In the genomic region with DNA sequence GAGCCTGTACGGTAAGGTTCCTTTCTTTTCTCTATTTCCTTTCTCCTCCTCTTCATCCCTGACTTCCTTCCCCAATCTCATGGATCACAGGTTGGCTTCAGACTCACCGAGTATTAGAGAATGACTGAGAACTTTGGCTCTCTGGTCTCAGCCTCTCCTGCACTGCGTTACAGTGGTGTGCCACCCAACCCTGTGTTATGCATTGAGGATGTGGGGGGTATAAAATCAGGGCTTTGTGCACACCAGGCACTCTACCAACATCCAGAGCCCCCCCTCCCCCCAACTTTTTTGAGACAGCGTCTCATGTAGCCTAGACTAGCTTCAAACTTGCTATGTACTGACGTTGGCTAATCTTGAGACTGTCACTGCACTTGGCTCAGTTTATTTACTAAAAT, we compare ENCODE assay signal across 23 mouse cellular contexts. TPM values are rescaled to one million over a fixed set of nuclear protein-coding genes. Genes with fewer than 3 reads are reported as not detected.
DNase-seq lines count a peak whose midpoint lies in the region; ATAC-seq lines count a peak whose summit lies in the region.
"Had no signal": no experiment of that assay in that cellular context is flagged by ENCODE, and none has a peak within 500 bp of the region (broad histone marks: within the 10 kb centered on the region; RNA-seq: fewer than 3 reads in every experiment).

No protein-coding gene starts in this region.

- H3K4me1 ChIP-seq in kidney, embryonic 16.5 days (ENCODE audit: insufficient read depth, low read length): peaks cover 6% of the 10 kb centered on the region; the same call in 1 of the 2 replicates
- H3K4me1 ChIP-seq in intestine, embryonic 16.5 days (ENCODE audit: control insufficient read depth, insufficient read depth, low read length): peaks cover 10% of the 10 kb centered on the region; the same call in 1 of the 2 replicates
- H3K4me1 ChIP-seq: hindbrain, embryonic 12.5 days had no signal

- ATAC-seq in kidney, embryonic 16.5 days (ENCODE audit: low FRiP score, low TSS enrichment): peak; percentile 39; the same call in 1 of the 2 replicates
- peak; percentile 53 for ATAC-seq in intestine, embryonic 16.5 days
- ATAC-seq: forebrain, embryonic 13.5 days; midbrain, embryonic 13.5 days; Patski had no signal

- no peaks in the 10 kb centered on the region for H3K9me3 ChIP-seq in kidney, embryonic 16.5 days (ENCODE audit: low read length)
- no peaks in the 10 kb centered on the region for H3K9me3 ChIP-seq in intestine, embryonic 16.5 days (ENCODE audit: control insufficient read depth, low read length)
- H3K9me3 ChIP-seq: forebrain, embryonic 13.5 days; G1E; heart, embryonic 12.5 days; hindbrain, embryonic 12.5 days; limb, embryonic 13.5 days; liver, embryonic 13.5 days; midbrain, embryonic 13.5 days had no signal

- H3K27me3 ChIP-seq in kidney, embryonic 16.5 days (ENCODE audit: insufficient read depth, low read length): no peaks in the 10 kb centered on the region
- no peaks in the 10 kb centered on the region for H3K27me3 ChIP-seq in intestine, embryonic 16.5 days (replicated peaks; ENCODE audit: control insufficient read depth, insufficient read depth, low read length)
- H3K27me3 ChIP-seq: forebrain, embryonic 13.5 days; heart, embryonic 12.5 days; hindbrain, embryonic 12.5 days; limb, embryonic 13.5 days; liver, embryonic 13.5 days; midbrain, embryonic 13.5 days had no signal

- no peak for DNase-seq in kidney, postnatal 14 days
- peak; percentile 60 for DNase-seq in thymus, postnatal 0 days (ENCODE audit: low spot score)
- DNase-seq in thymus, postnatal 4 days: no peak
- no peak for DNase-seq in adrenal gland, postnatal 4 days (ENCODE audit: low spot score in 2 of 2)
- no peak for DNase-seq in heart, adult 18-20 months
- no peak for DNase-seq in cerebellum, adult 8-10 months
- DNase-seq: adrenal gland, postnatal 10 days; cerebellum, adult 9-10 months; heart, adult 11 months; heart, postnatal 10 days; kidney, adult 9 months; kidney, postnatal 36 days; layer of hippocampus, postnatal 36 days had no signal

- H3K4me3 ChIP-seq in kidney, embryonic 16.5 days (ENCODE audit: low read length): no peak overlapping the region
- no peak overlapping the region for H3K4me3 ChIP-seq in intestine, embryonic 16.5 days (ENCODE audit: low read length)
- H3K4me3 ChIP-seq: forebrain, embryonic 13.5 days; heart, embryonic 12.5 days; hindbrain, embryonic 12.5 days; limb, embryonic 13.5 days; liver, embryonic 13.5 days; midbrain, embryonic 13.5 days had no signal

- H3K36me3 ChIP-seq in kidney, embryonic 16.5 days (ENCODE audit: insufficient read depth, low read length): no peaks in the 10 kb centered on the region
- no peaks in the 10 kb centered on the region for H3K36me3 ChIP-seq in intestine, embryonic 16.5 days (ENCODE audit: control insufficient read depth, insufficient read depth, low read length)
- H3K36me3 ChIP-seq: G1E; heart, embryonic 12.5 days; hindbrain, embryonic 12.5 days; limb, embryonic 13.5 days; liver, embryonic 13.5 days; midbrain, embryonic 13.5 days had no signal

- WGBS in kidney, embryonic 16.5 days: 77% methylated on average over 5 of the region's 5 CpGs
- WGBS in intestine, embryonic 16.5 days: 69% methylated on average over 5 of the region's 5 CpGs

- H3K4me2 ChIP-seq in kidney, embryonic 16.5 days (replicated peaks; ENCODE audit: low read depth, low read length): no peak overlapping the region
- H3K4me2 ChIP-seq in intestine, embryonic 16.5 days (ENCODE audit: low read depth, low read length): no peak overlapping the region
- H3K4me2 ChIP-seq: forebrain, embryonic 13.5 days; heart, embryonic 12.5 days; hindbrain, embryonic 12.5 days; limb, embryonic 13.5 days; liver, embryonic 13.5 days; midbrain, embryonic 13.5 days had no signal

- no peak overlapping the region for H3K9ac ChIP-seq in kidney, embryonic 16.5 days (replicated peaks; ENCODE audit: low read length)
- peak overlapping the region; percentile 32; the same call in 1 of the 2 replicates for H3K9ac ChIP-seq in intestine, embryonic 16.5 days (ENCODE audit: low read depth, low read length)
- H3K9ac ChIP-seq: forebrain, embryonic 13.5 days; heart, embryonic 12.5 days; hindbrain, embryonic 12.5 days; limb, embryonic 13.5 days; liver, embryonic 13.5 days; midbrain, embryonic 13.5 days had no signal

- no peak overlapping the region for H3K27ac ChIP-seq in kidney, embryonic 16.5 days (ENCODE audit: low read length)
- H3K27ac ChIP-seq in intestine, embryonic 16.5 days (ENCODE audit: low read length): peak overlapping the region; percentile 61; the same call in 1 of the 2 replicates
- H3K27ac ChIP-seq: forebrain, embryonic 13.5 days; hindbrain, embryonic 12.5 days; limb, embryonic 13.5 days; liver, embryonic 13.5 days; midbrain, embryonic 13.5 days had no signal

RNA-seq across cellular contexts. Expression of gene Tmsb10, which starts 35.1 kb away (rescaled TPM):
- polyA plus RNA-seq in kidney, embryonic 16.5 days (2015; fragmentation: Nextera tagmentation; extraction: Ambion mirVana): 1,506 and 1,750 TPM in 2 replicates
- 2,490 and 2,753 TPM in 2 replicates for polyA plus RNA-seq in thymus, postnatal 0 days (2015; fragmentation: Nextera tagmentation; extraction: Ambion mirVana)
- polyA plus RNA-seq in intestine, embryonic 16.5 days (2015; fragmentation: Nextera tagmentation; extraction: Ambion mirVana): 1,797 and 1,804 TPM in 2 replicates
- 100 to 1,000 TPM; 594 to 750 TPM for total RNA-seq in adrenal gland, postnatal 4 days (2021)
- 100 to 1,000 TPM in 1 of 2 experiments, 10 to 100 TPM in 1; 99.1 to 111 TPM for total RNA-seq in heart, adult 18-20 months (2021)
